Mouse (Mus musculus): ENCODE results near the gene Resf1.
A peak's percentile ranks its signal among the peaks of the same experiment; 100 is the strongest.
"Not testable (repeated sequence)": the region's sequence is repeated elsewhere in the genome, so short reads cannot be mapped to it uniquely, and the experiment has no call there.

Gene Resf1

GRCm38 (mm10) chr6:149344372-149344771 is 35.2 kb downstream of the Resf1 start:
- DNase-seq (ENCODE audit: low spot score), result no peak

DNA sequence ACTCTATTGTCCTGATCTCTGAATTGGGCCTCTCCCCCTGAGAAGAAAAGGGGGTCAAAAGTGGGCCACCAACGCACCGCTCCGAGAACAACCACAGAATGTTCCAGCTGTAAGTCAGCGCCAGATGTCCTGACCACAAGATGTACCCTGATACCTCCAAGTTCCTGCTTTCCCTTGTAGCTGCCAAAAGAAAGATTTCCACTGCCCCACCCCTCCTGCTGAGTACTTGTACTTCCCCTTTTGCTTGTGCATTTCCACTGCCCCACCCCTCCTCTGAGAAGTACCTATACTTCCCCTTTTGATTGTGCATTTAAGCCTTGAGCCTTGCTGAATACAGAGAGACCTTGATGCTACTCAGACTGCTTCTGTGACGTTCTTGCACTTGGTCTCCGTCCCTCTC is 39.0 kb downstream of the Resf1 start:
- DNase-seq (ENCODE audit: low spot score), result not testable (repeated sequence)

GRCm38 (mm10) chr6:149354826-149355495 is 45.7 kb downstream of the Resf1 start:
- no peak for DNase-seq (ENCODE audit: low spot score)

GRCm38 (mm10) chr6:149355799-149356198 is 46.6 kb downstream of the Resf1 start:
- DNase-seq (ENCODE audit: low spot score), result not testable (repeated sequence)

GRCm38 (mm10) chr6:149357155-149357554 is 47.9 kb downstream of the Resf1 start:
- no peak for DNase-seq (ENCODE audit: low spot score)

DNA sequence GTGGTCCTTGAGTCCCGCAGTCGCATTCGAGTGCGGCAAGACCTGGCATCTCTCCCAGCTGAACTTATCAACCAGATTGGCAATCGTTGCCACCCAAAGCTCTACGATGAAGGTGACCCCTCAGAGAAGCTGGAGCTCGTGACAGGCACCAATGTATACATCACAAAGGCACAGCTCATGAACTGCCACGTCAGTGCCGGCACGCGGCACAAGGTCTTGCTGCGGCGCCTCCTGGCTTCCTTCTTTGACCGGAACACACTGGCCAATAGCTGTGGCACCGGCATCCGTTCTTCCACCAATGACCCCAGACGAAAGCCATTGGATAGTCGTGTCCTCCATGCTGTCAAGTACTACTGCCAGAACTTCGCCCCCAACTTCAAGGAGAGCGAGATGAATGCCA is 53.3 kb downstream of the Resf1 start:
- not testable (repeated sequence) for DNase-seq (ENCODE audit: low spot score)

DNA sequence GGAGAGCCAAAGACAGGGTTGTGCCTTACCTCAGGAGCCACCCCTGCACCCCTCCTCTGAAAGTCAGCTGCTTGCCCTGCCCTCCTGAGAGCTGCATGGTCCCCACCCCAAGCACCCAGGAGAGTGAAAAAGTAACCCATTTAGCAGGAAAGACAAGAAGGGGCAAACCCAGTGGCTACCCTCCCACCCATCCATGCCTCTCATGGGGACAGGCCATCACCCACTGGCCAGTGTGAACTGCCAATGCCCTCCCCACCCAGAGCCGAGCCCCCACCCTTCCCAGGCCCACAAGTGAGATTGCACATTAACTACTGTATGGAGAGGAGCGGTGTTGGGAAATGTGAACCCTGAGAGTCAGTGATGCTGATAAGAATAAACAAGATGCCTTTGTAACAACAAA is 56.8 kb downstream of the Resf1 start:
- not testable (repeated sequence) for DNase-seq (ENCODE audit: low spot score)

DNA sequence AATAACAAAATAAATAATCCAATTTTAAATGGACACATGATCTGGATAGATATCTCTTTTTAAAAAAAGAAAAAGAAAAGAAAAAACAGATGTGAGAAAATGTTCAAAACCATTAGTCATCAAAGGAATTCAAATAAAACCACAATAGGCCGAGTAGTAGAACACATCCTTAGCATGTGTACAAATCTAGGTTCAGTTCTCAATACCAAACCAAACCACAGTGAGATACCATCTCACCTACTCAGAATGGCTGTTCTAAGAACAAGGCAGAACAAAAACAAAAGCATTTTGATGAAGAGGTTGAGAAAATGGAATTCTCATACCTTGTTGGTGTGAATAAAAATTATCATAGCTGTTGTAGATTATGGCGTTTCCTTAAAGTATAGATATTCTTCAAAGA is 57.2 kb downstream of the Resf1 start:
- DNase-seq (ENCODE audit: low spot score), result no peak

DNA sequence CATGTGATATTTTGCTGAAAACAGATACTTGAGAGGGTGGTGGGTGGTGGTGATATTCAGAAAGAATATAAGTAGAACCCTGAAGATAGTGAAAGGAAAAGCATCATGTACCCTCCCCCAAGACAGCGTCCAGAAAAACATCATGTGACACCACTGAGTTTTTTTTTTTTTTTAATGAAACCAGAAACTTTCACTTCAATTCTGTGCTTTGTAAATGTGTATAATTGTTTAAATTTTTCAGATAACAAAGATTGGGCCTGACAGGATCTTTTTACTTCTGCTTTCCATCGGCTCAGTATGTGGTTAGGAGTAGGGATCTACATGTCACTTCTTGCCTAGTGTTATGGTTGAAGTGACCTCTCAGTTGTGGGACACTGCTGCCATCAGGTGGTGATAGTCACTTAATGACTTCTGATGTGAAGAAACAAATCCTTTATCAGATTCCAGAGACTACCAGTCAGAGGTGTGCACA is 65.8 kb downstream of the Resf1 start:
- peak; percentile 47 for DNase-seq (ENCODE audit: low spot score)

GRCm38 (mm10) chr6:149383531-149383930 is 74.3 kb downstream of the Resf1 start:
- DNase-seq (ENCODE audit: low spot score), result no peak
